Mouse (Mus musculus): ENCODE measurements around the gene Crlf1. TPM values are rescaled to one million over a fixed set of nuclear protein-coding genes. Genes with fewer than 3 reads are reported as not detected.
A peak's percentile ranks its signal among the peaks of the same experiment; 100 is the strongest.
"Not testable (repeated sequence)": the region's sequence is repeated elsewhere in the genome, so short reads cannot be mapped to it uniquely, and the experiment has no call there.

The Crlf1 gene
- polyA plus RNA-seq, 1 experiment from 2014 or later, result 5.3 TPM

DNA sequence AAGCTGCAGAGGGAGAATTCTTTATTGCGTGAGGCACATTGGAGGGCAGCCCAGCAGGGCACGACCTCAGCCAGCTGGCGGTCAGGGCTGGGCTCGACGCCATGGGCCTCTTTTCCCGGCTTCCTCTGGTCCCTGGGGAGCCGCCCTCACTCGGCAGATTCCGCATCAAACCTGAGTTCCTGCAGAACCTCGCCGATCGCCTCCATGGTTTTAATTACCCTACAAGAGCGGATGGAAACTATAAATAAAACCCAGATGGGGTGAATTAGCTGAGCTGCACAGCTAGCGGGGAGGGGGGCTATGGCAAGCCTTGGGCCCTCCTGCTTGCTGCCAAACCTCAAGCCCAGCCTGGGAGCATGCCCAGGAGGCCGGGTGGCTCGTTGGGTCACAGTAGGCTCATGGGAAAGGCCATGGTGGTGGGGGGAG lies 11.3 kb downstream of the Crlf1 start:
- Histone ChIP-seq H3K4me3 (0 out of 2 replicates have a peak overlapping the region, but pooled peaks have one; percentile 92), H3K4me1 (peaks cover 61% of the 10 kb centered on the region), H3K27me3 (peaks cover 38% of the 10 kb centered on the region), H3K4me2 (replicated peaks) (0 out of 2 replicates have a peak overlapping the region, but pooled peaks have one; percentile 3), H3K27ac (replicated peaks) (no peak overlapping the region), H3K9me3 (no peaks in the 10 kb centered on the region), H3K9ac (replicated peaks) (no peak overlapping the region), H3K36me3 (peaks cover 19% of the 10 kb centered on the region)
- no peak for ATAC-seq (replicated peaks)
- WGBS, result 63% methylated on average over 16 of the region's 16 CpGs

GRCm38 (mm10) chr8:70504851-70505250 lies 11.9 kb downstream of the Crlf1 start:
- 67% methylated on average over 3 of the region's 3 CpGs for WGBS
- H3K9ac ChIP-seq (replicated peaks), result no peak overlapping the region
- peaks cover 19% of the 10 kb centered on the region for H3K36me3 ChIP-seq
- no peaks in the 10 kb centered on the region for H3K9me3 ChIP-seq
- peaks cover 33% of the 10 kb centered on the region for H3K27me3 ChIP-seq
- H3K27ac ChIP-seq (replicated peaks), result no peak overlapping the region
- no peak for ATAC-seq (replicated peaks)
- 0 out of 2 replicates have a peak overlapping the region, but pooled peaks have one; percentile 3 for H3K4me2 ChIP-seq (replicated peaks)
- H3K4me1 ChIP-seq, result peaks cover 64% of the 10 kb centered on the region
- H3K4me3 ChIP-seq, result 0 out of 2 replicates have a peak overlapping the region, but pooled peaks have one; percentile 92

DNA sequence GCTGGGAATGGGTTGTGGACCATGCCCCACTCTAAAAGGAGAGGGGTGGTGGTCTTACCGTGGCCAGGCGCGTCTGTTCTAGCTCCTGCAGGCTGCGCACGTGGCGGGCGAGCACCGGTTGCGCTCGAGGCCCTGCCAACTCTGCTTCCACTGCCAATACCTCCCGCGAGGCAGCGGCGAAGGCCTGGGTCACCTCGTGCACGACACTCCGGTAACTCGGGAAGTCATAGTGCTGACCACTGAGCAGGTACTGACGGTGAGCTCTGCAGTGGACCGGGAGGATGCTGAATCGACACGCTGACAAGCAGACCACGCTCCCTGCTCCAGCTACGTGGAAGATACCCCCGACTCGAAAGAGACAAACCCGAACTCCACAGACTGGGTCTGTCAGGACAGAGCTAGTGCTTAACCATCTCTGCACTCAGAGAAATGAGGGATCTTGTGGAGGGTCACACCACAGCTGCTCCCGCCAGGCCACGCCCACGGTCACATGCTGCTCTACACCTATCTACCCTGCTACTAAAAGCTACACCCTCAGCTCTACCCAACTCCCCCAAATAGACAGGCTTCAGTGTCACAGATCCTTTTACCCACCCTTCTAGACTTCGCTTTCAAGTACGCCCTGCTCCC lies 12.9 kb downstream of the Crlf1 start:
- peak; percentile 25; the same call in 1 of the 2 replicates for ATAC-seq (replicated peaks)
- Histone ChIP-seq H3K36me3 (peaks cover 19% of the 10 kb centered on the region), H3K27me3 (peaks cover 23% of the 10 kb centered on the region), H3K27ac (replicated peaks) (peak overlapping the region; percentile 96), H3K4me1 (peaks cover 62% of the 10 kb centered on the region), H3K4me3 (peak overlapping the region; percentile 92), H3K9me3 (no peaks in the 10 kb centered on the region), H3K4me2 (replicated peaks) (peak overlapping the region; percentile 69), H3K9ac (replicated peaks) (peak overlapping the region; percentile 98)
- WGBS, result 39% methylated on average over 32 of the region's 32 CpGs

- peak within 1 kb of the TSS; percentile 92 for H3K4me3 ChIP-seq
- H3K9me3 ChIP-seq, result no peaks in the 10 kb centered on the region
- peak within 1 kb of the TSS; percentile 69 for H3K4me2 ChIP-seq (replicated peaks)
- ATAC-seq (replicated peaks), result peak; percentile 85
- H3K9ac ChIP-seq (replicated peaks), result peak within 1 kb of the TSS; percentile 98
- WGBS, result 3% methylated on average over 40 of the region's 40 CpGs
- H3K27ac ChIP-seq (replicated peaks), result peak within 1 kb of the TSS; percentile 96
- peaks cover 16% of the 10 kb centered on the region for H3K27me3 ChIP-seq
- H3K36me3 ChIP-seq, result peaks cover 19% of the 10 kb centered on the region
- peaks cover 62% of the 10 kb centered on the region for H3K4me1 ChIP-seq
Observed at GRCm38 (mm10) chr8:70506328-70507026, 13.5 kb downstream of the Crlf1 start, which contains the start of gene Rex1bd. TSS of gene Rex1bd (minus strand) at chr8:70506752.

DNA sequence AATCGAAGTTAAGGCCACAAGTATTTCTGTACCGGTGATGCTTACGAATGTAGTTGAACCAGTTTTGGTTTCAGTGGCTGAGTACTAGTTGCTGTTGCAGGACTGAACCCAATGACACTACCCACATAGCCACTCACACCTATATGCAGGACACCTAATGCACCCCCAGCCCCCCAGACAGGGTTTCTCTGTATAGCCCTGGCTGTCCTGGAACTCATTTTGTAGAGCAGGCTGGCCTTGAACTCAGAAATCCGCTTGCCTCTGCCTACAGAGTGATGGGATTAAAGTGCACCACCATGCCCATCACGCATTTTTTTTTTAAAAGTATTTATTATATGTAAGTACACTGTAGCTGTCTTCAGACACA lies 14.1 kb downstream of the Crlf1 start:
- Histone ChIP-seq H3K27me3 (peaks cover 11% of the 10 kb centered on the region), H3K9ac (replicated peaks) (peak overlapping the region; percentile 98; the same call in 1 of the 2 replicates), H3K36me3 (peaks cover 19% of the 10 kb centered on the region), H3K4me1 (peaks cover 56% of the 10 kb centered on the region), H3K9me3 (no peaks in the 10 kb centered on the region), H3K4me2 (replicated peaks) (no peak overlapping the region; the same call in 1 of the 2 replicates), H3K4me3 (peak overlapping the region; percentile 92; the same call in 1 of the 2 replicates), H3K27ac (replicated peaks) (peak overlapping the region; percentile 96; the same call in 1 of the 2 replicates)
- 58% methylated on average over 5 of the region's 5 CpGs for WGBS
- ATAC-seq (replicated peaks), result no peak

GRCm38 (mm10) chr8:70509281-70509952 lies 16.5 kb downstream of the Crlf1 start:
- WGBS, result 16% methylated on average over 25 of the region's 25 CpGs

DNA sequence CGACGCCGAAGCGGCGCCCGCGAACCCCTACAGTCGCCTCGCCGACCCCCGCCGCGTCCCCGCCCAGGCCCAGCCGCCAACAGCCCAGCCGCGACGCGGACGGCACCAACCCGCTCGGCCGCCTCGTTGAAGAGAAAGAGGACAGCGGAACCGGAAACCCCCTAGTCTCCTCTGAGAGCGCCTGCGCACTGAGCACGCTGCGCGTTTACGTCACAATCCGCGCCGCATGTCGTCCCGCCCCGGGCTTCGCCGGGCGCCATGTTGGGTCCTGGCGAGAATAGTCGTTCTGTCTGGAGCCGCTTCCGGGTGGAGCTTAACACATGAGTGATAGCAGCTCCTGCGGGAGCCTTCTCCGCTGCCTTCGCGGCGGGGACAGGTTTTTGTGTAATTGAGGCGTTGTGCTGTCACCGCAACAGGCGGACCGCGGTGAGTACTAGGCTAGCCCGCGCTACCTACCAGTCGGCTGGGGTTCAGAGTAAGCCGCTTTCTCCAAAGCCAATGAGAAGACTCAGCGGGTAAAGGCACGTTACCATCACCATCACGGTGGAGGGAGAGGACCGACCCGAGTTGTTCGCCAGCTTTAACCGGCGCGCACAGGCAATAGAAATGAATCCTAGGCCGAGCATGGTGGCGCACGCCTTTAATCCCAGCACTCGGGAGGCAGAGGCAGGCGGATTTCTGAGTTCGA lies 17.4 kb downstream of the Crlf1 start, which contains the start of gene Uba52:
Gene Uba52, minus strand, starts transcription at position 574 of the 688 bp plus-strand sequence.
- peak within 1 kb of the TSS; percentile 97 for H3K4me2 ChIP-seq (replicated peaks)
- H3K27ac ChIP-seq (replicated peaks), result peak within 1 kb of the TSS; percentile 99
- H3K9me3 ChIP-seq, result no peaks in the 10 kb centered on the region
- no peaks in the 10 kb centered on the region for H3K27me3 ChIP-seq
- ATAC-seq (replicated peaks), result peak; percentile 88
- peaks cover 28% of the 10 kb centered on the region for H3K36me3 ChIP-seq
- WGBS, result 1% methylated on average over 74 of the region's 74 CpGs
- H3K4me1 ChIP-seq, result peaks cover 32% of the 10 kb centered on the region
- H3K9ac ChIP-seq (replicated peaks), result peak within 1 kb of the TSS; percentile 89
- peak within 1 kb of the TSS; percentile 84 for H3K4me3 ChIP-seq

More at GRCm38 (mm10) chr8:70509281-70509952, 16.5 kb downstream of the Crlf1 start:
- Histone ChIP-seq H3K27ac (replicated peaks) (peak overlapping the region; percentile 99; the same call in 1 of the 2 replicates), H3K4me2 (replicated peaks) (peak overlapping the region; percentile 97), H3K9ac (replicated peaks) (peak overlapping the region; percentile 89), H3K4me1 (peaks cover 41% of the 10 kb centered on the region), H3K36me3 (peaks cover 28% of the 10 kb centered on the region), H3K4me3 (peak overlapping the region; percentile 84), H3K9me3 (no peaks in the 10 kb centered on the region), H3K27me3 (no peaks in the 10 kb centered on the region)
- no peak for ATAC-seq (replicated peaks)

GRCm38 (mm10) chr8:70511174-70511573 lies 18.2 kb downstream of the Crlf1 start:
- peaks cover 29% of the 10 kb centered on the region for H3K36me3 ChIP-seq
- not testable (repeated sequence) for H3K9me3 ChIP-seq; ATAC-seq (replicated peaks); H3K27me3 ChIP-seq
- peak overlapping the region; percentile 99; the same call in 1 of the 2 replicates for H3K27ac ChIP-seq (replicated peaks)
- 85% methylated on average over 6 of the region's 6 CpGs for whole genome bisulfite sequencing
- H3K4me2 ChIP-seq (replicated peaks), result peak overlapping the region; percentile 97
- peaks cover 25% of the 10 kb centered on the region for H3K4me1 ChIP-seq
- peak overlapping the region; percentile 89; the same call in 1 of the 2 replicates for H3K9ac ChIP-seq (replicated peaks)
- peak overlapping the region; percentile 84 for H3K4me3 ChIP-seq

- Histone ChIP-seq H3K36me3 (peaks cover 34% of the 10 kb centered on the region), H3K9ac (replicated peaks) (no peak overlapping the region), H3K27ac (replicated peaks) (no peak overlapping the region), H3K9me3 (no peaks in the 10 kb centered on the region), H3K4me2 (replicated peaks) (no peak overlapping the region), H3K4me3 (no peak overlapping the region), H3K4me1 (peaks cover 23% of the 10 kb centered on the region), H3K27me3 (no peaks in the 10 kb centered on the region)
- ATAC-seq (replicated peaks), result no peak
- 100% methylated on average over 2 of the region's 2 CpGs for WGBS
Observed at GRCm38 (mm10) chr8:70511770-70512169, 18.8 kb downstream of the Crlf1 start.

GRCm38 (mm10) chr8:70512253-70512903 lies 19.4 kb downstream of the Crlf1 start:
- Histone ChIP-seq H3K27me3 (no peaks in the 10 kb centered on the region), H3K4me3 (no peak overlapping the region), H3K36me3 (peaks cover 28% of the 10 kb centered on the region), H3K9ac (replicated peaks) (no peak overlapping the region), H3K9me3 (no peaks in the 10 kb centered on the region), H3K4me2 (replicated peaks) (no peak overlapping the region), H3K4me1 (peaks cover 20% of the 10 kb centered on the region), H3K27ac (replicated peaks) (no peak overlapping the region)
- ATAC-seq (replicated peaks), result no peak
- WGBS, result 95% methylated on average over 11 of the region's 11 CpGs

DNA sequence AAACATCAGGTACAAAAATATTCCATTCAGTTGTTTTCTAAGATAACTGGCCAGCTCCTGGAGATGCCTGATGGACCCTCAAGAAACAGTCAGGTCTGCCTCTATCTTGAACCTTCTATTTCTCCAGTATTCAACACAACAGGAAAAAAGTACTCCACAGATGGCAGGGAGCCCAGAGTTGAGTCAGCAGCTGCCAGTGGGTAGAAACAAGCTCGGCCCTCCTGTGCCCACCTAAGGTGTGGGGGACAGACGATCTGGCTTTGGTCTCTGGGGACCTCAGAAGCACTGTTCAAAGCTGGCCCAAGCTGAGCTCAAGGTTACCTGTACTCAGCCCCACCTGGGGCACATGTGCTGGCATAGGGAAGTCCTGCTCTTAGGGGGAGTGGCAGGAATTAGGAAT lies 20.5 kb downstream of the Crlf1 start:
- Histone ChIP-seq H3K36me3 (peaks cover 24% of the 10 kb centered on the region), H3K9ac (replicated peaks) (no peak overlapping the region), H3K27me3 (no peaks in the 10 kb centered on the region), H3K27ac (replicated peaks) (no peak overlapping the region), H3K9me3 (no peaks in the 10 kb centered on the region), H3K4me3 (no peak overlapping the region), H3K4me1 (peaks cover 18% of the 10 kb centered on the region), H3K4me2 (replicated peaks) (no peak overlapping the region)
- no peak for ATAC-seq (replicated peaks)
- 49% methylated on average over 2 of the region's 2 CpGs for WGBS

Measured in forebrain, embryonic 15.5 days (tissue).